Mouse (Mus musculus): ENCODE results near the gene Cd37. TPM values are rescaled to one million over a fixed set of nuclear protein-coding genes. Genes with fewer than 3 reads are reported as not detected.

The Cd37 gene
- total RNA-seq, 4 experiments from 2014 or later = 5.0 to 18.9 (median 11.9) TPM

Other genes starting within 250 kb of the Cd37 start
- gene Irf3, start 241.5 kb downstream of the Cd37 start, total RNA-seq (2022) = 10 to 100 TPM; 23.6 to 42.1 (median 32.8) TPM
- gene Bcl2l12, start 240.4 kb downstream of the Cd37 start, total RNA-seq (2022) = 1 to 10 TPM; 2.3 to 5.1 (median 2.8) TPM
- 100 to 1,000 TPM; 164 to 171 (median 170) TPM for gene Scaf1, start 222.8 kb downstream of the Cd37 start, total RNA-seq (2022)
- 10 to 100 TPM; 13.7 to 18.8 (median 14.7) TPM for gene Rras, start 221.2 kb downstream of the Cd37 start, total RNA-seq (2022)
- gene Prr12, start 186.2 kb downstream of the Cd37 start, total RNA-seq (2022) = 10 to 100 TPM; 68.5 to 73.4 (median 71.5) TPM
- gene Nosip, start 176.7 kb downstream of the Cd37 start, total RNA-seq (2022) = 10 to 100 TPM; 50.2 to 61.0 (median 57.9) TPM
- 10 to 100 TPM in 1 of 4 experiments, 1 to 10 TPM in 3; 6.7 to 11.5 (median 8.2) TPM for gene Prrg2, start 176.4 kb downstream of the Cd37 start, total RNA-seq (2022)
- 1 to 10 TPM; 5.7 to 8.3 (median 5.9) TPM for gene Rcn3, start 146.9 kb downstream of the Cd37 start, total RNA-seq (2022)
- 10 to 100 TPM; 18.6 to 21.9 (median 19.9) TPM for gene Fcgrt, start 135.3 kb downstream of the Cd37 start, total RNA-seq (2022)
- 100 to 1,000 TPM; 467 to 554 (median 521) TPM for gene Rps11, start 114.7 kb downstream of the Cd37 start, total RNA-seq (2022)
- gene Rpl13a, start 110.4 kb downstream of the Cd37 start, total RNA-seq (2022) = 100 to 1,000 TPM; 804 to 903 (median 864) TPM
- not detected for gene Gm45713, start 102.9 kb downstream of the Cd37 start, total RNA-seq (2022)
- gene Flt3l, start 102.7 kb downstream of the Cd37 start, total RNA-seq (2022) = 1 to 10 TPM; 6.5 to 8.2 (median 7.5) TPM
- gene Pih1d1, start 84.8 kb downstream of the Cd37 start, total RNA-seq (2022) = 10 to 100 TPM; 41.4 to 49.3 (median 45.2) TPM
- gene Aldh16a1, start 84.5 kb downstream of the Cd37 start, total RNA-seq (2022) = 10 to 100 TPM; 17.9 to 20.9 (median 19.8) TPM
- 1,000 to 10,000 TPM; 1,001 to 1,087 (median 1,026) TPM for gene Slc17a7, start 75.2 kb downstream of the Cd37 start, total RNA-seq (2022)
- under 1 TPM in 1 of 4 experiments, not detected in 3; 0.34 TPM for gene Gfy, start 59.5 kb downstream of the Cd37 start, total RNA-seq (2022)
- under 1 TPM in 1 of 4 experiments, not detected in 3; 0.80 TPM for gene Pth2, start 58.1 kb downstream of the Cd37 start, total RNA-seq (2022)
- 1 to 10 TPM; 4.3 to 6.4 (median 5.4) TPM for gene Ccdc155, start 34.2 kb downstream of the Cd37 start, total RNA-seq (2022)
- 10 to 100 TPM; 23.1 to 31.5 (median 26.8) TPM for gene Dkkl1, start 27.0 kb downstream of the Cd37 start, total RNA-seq (2022)
- gene Tead2, start 23.4 kb downstream of the Cd37 start, total RNA-seq (2022) = 1 to 10 TPM; 2.0 to 5.1 (median 3.0) TPM
- gene Slc6a16, start 2.0 kb upstream of the Cd37 start, total RNA-seq (2022) = 1 to 10 TPM; 1.6 to 2.6 (median 2.1) TPM
- gene Slc6a21, start 38.4 kb upstream of the Cd37 start, total RNA-seq (2022) = under 1 TPM in 3 of 4 experiments, not detected in 1; 0.19 to 0.55 (median 0.34) TPM
- gene Trpm4, start 94.7 kb upstream of the Cd37 start, total RNA-seq (2022) = 10 to 100 TPM; 23.9 to 27.8 (median 25.1) TPM
- gene Hrc, start 96.2 kb upstream of the Cd37 start, total RNA-seq (2022) = 1 to 10 TPM in 1 of 4 experiments, under 1 TPM in 3; 0.26 to 1.1 (median 0.78) TPM
- gene Ppfia3, start 127.9 kb upstream of the Cd37 start, total RNA-seq (2022) = 100 to 1,000 TPM; 137 to 162 (median 150) TPM
- gene Lin7b, start 131.5 kb upstream of the Cd37 start, total RNA-seq (2022) = 100 to 1,000 TPM; 139 to 172 (median 159) TPM
- gene Snrnp70, start 156.6 kb upstream of the Cd37 start, total RNA-seq (2022) = 100 to 1,000 TPM; 295 to 398 (median 356) TPM
- under 1 TPM in 1 of 4 experiments, not detected in 3; 0.14 TPM for gene Kcna7, start 166.5 kb upstream of the Cd37 start, total RNA-seq (2022)
- gene Ntf5, start 174.6 kb upstream of the Cd37 start, total RNA-seq (2022) = under 1 TPM in 2 of 4 experiments, not detected in 2; 0.36 to 0.39 TPM
- gene Lhb, start 181.7 kb upstream of the Cd37 start, total RNA-seq (2022) = not detected
- 10 to 100 TPM; 14.7 to 16.4 (median 15.1) TPM for gene Gys1, start 195.7 kb upstream of the Cd37 start, total RNA-seq (2022)
- gene Ruvbl2, start 199.0 kb upstream of the Cd37 start, total RNA-seq (2022) = 10 to 100 TPM; 30.0 to 37.5 (median 32.0) TPM
- gene Ftl1, start 220.8 kb upstream of the Cd37 start, total RNA-seq (2022) = 100 to 1,000 TPM; 206 to 283 (median 229) TPM
- gene Bax, start 227.8 kb upstream of the Cd37 start, total RNA-seq (2022) = 10 to 100 TPM; 57.8 to 78.7 (median 67.0) TPM
- not detected for gene Tulp2, start 242.8 kb upstream of the Cd37 start, total RNA-seq (2022)
- gene Gm45808, start 247.7 kb upstream of the Cd37 start, total RNA-seq (2022) = 1 to 10 TPM in 3 of 4 experiments, not detected in 1; 1.9 to 3.2 (median 2.9) TPM
- 1 to 10 TPM; 5.9 to 7.0 (median 6.3) TPM for gene Dhdh, start 249.7 kb upstream of the Cd37 start, total RNA-seq (2022)